Mouse (Mus musculus) forelimb bud, embryonic 11.5 days (tissue): ENCODE results near the gene Il4i1.

Experiments
- DNase-seq: peaks from one replicate; pipeline ENCODE4 v3.0.0-alpha.2; 2012; ENCODE audit warnings: low read depth, low spot score

Il4i1 gene

DNA sequence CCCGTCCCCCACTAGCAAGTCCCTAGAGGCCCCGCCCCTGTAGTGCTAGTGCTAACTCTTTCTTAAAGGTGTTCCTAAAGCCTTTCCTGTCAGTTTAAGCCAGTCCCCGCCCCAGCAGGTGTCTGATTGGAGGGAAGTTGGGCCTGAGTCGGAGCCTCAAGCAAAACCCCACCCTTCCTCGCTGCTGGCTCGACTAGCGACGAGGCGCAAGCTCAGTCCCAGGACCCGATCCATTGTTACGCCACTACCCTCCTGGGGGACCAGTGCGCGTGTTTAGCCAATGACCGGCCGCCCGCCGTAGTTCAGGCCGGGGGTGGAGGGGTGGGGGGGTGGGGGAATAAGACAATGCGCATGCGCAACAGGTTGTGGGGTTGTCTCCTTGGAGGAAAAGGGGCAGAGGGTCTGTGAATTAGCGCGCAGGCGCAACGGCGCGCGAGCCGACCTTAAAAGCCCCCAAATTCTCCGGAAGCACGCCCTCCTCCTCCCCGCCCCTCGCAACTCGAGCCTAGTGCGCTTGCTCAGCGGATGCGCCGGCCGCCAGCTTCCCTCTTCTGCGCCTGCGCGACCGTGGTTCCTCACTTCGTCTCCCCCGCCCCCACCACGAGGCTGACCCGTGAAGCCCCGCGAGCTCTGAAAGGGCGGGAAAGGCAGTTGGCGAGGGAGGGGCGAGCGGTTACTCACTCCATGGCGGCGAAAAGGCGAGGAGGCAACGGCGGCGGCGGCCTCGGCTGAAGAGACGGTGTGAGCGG lies at the start of gene Il4i1, which contains the start of gene Nup62:
Gene Il4i1 (plus strand): TSS at position 667 of the 749 bp plus-strand sequence.
Gene Nup62 (plus strand): TSS at position 368 of the 749 bp plus-strand sequence.
- DNase-seq: peak; percentile 100

DNA sequence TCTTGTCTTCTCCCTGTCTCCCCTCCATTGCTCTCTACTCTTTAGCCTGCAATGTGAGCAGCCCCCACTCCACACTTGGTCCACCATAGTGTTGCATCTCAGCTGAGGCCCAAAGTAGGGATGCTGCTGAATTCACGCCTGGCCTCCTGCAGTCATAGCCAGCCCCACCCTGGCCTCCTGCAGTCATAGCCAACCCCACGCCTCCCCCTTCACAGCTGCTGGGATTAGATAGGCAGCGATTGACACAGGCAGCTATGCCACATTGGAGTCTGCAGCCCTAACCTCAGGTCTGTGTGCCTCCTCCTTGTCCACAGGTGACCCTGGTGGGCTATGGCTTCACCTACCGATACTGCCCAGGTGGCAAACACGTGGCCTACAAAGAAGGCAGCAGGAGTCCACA lies 48.1 kb upstream of the Il4i1 start:
- DNase-seq: no peak

DNA sequence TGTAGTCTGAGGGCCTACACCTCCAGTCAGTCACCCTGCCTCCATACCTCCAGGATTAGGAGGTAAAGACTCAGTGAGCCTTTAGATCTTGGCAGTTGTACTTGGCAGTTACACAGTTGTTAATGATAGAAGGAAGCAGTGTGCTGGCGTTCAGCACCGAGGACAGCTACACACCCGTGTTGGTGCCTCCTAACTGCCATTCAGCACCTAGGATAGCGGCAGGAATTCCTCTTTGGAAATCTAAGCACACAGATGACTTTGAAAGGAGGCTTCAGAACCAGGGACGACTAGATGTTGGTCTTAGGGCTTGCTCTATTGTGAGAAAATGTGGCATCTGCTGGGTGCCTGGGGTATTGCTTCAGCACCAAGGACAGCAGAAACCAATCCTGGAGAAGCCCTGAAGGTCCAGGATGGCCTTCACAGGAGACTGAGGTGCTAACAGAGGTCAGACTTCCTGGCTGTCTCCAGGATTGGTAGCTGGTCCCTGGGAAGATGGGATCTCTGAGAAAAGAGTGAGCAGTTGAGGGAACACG lies 46.1 kb upstream of the Il4i1 start:
- DNase-seq: peak; percentile 92

DNA sequence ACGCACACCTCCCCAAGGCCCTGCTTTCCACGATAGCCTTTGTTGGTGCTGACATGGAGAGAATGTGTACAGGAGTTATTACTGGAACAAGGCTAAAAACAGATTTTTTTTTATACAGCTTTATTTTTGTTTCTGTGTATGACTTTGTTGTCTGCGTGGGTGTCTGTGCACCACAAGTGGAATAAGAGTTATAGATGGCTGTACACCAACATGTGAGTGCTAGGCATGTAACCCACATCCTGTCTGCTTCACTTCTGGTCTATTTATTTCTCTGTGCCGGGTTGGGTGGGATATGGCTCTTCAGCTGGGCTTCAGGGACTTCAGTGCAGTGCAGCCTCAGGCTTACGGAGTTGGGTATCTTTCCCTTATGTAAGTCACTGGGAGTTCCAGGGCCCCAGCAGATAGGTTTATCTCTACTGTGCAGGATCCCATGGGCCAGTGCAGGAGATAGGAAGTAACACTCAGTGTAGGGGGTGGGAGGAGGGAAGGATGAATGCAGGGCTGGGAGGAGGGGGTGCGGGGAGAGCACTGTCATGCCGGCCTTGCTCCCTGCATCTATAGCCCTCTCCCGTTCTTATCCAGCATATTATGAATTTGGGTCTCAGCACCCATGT lies 43.5 kb upstream of the Il4i1 start:
- DNase-seq: no peak

DNA sequence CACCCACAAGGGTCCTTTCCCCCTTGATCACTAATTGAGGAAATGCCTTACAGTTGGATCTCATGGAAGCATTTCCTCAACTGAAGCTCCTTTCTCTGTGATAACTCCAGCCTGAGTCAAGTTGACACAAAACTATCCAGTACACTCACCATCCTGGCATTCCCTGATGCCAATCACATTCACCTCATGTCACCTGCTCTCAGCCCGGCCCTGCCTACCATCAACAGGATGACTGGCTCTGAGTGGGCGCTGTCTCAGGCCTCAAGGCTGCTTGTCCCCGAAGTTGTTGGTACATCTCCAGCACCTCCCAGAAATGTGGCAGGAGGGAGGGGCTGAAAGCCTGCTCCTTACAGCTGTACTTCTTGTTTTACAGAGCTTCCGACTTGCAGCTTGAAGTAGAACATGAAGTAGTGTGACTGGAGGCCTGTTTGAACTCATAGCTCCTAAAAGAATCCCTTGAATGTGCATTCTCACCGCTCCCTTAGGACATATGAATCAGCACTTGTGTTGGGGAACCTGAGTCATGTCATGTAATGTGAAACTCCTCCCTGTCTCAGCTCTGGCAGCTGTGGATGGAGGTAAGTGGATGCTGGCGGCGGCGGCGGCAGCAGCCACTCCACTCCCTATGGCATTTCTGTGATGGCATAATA lies 39.2 kb upstream of the Il4i1 start:
- no peak for DNase-seq

DNA sequence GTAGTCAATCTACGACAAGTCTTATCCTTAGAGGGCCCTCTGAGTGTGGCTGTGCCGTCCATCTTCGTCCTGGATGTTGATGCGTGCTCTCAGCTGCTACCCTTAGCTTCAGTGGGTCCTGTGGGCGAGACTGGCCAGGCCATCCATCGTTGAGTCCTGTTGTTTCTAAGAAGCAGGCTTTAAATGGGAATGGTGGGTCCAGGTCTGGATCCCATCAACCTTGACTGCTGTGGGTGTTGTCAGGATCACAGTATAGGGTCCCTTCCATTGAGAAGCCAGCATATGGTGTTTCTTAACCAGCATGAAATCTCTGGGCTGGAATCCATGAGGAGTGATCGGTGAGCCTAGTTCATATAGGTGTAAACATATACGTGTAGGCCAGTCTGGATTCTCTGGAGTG lies 36.1 kb upstream of the Il4i1 start:
- DNase-seq: no peak

DNA sequence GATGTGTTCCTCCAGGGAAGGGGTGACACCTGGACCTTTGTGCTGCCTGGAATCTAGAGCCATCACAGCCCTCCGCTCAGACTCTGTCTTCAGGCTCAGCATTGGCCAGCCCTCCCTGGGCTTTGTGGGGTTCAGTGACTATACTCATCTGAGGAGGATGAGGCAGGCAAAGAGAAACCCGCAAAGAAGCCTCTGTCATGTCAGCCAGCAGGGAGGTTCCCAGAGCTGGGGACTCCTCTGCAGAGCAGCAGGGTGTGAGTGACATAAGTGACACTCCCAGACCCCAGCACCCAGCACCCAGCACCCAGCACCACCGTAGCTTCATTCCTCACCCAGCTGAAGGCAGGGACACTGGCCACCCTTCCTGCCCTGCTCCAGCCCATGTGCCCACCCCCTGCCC lies 26.7 kb upstream of the Il4i1 start:
- no peak for DNase-seq

DNA sequence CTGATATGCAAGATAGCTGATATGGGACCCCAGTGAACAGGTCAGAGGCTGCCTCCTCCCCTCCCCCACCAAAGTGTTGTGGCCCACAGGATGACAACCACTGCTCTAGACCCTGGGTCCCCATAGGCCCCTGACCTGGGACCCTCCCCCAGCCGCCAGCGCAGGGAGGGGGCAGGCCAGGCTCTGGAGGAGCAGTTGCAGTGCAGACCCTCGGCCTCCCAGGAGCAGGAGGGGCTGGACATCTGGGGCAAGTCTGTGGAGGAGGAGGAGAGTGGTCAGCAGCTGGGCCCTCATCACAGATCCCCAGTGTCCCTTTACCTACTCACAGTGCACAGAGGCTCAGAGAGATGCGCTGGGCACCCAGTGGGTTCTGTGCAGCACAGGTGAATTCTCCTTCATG lies 26.1 kb upstream of the Il4i1 start:
- DNase-seq: no peak

DNA sequence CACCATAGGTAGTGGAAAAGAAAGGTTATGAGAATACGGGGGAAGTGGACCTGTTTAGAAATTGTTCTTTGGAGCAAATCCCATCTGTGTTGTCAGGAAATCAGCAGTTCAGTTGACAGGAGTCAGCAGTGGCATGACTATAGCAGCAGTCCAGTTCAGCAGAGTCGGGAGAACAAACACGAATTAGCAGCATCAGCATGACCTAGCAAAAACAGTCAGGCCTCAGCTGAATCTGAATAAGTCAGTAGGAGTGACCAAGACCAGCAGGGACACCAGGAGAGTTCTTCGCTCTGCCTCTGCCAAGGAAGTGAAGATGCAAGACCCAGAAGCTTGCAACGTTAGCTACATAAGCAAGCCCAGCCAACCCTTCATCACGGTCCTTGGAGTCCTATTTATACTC lies 23.4 kb upstream of the Il4i1 start:
- no peak for DNase-seq

DNA sequence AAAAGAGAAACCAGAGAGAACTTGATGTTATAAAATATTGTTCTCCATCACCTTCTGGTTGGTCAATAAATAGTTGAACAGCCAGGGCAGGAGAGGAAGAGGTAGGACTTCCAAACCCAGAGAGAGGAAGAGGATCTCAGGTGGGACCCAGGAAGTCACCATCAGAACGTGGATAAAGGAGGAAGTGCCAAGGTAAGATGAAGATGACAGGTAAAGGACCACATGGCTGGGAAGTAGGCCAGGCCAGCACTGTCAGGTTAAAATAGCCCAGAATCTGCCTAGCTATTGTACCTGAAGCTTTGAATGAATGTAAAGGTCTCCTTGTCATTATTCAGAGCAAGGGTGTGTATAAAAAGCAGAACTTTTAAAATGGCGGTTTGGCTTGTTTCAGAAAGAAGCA lies 7.3 kb upstream of the Il4i1 start:
- DNase-seq: no peak

DNA sequence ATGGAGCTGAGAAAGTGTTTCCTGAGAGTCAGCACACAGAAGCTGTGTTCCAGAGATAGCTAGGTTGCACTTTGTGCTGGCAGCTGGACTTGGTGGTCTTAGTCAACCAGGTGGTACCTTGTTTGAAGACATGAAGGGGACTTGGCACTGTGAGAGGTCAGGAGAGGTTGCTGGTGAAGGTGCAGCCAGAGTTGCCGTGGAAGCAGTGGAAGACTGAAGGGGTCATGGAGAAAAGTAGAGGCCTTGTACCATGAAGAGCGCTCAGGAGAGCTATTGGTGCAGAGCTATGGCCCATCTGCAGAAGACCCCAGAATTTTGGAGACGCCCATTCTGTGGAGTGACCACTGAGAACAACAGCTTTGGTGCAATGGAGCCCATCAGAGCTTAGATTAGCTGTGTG lies 6.7 kb upstream of the Il4i1 start:
- no peak for DNase-seq

DNA sequence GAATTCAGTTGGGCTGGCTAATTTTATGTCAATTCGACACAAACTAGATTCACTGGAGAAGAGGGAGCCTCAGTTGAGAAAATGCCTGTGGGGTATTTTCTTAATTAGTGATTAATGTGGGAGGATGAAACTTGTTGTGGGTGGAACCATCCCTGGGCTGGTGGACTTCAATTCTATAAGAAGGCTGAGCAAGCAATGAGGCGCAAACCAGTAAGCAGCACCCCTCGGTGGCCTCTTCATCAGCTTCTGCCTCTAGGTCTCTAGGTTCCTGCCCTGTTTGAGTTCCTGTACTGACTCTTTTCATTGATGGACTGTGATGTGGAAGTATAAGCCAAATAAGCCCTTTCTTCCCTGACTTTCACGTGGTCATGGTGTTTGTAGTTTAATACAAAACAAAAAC lies 5.8 kb upstream of the Il4i1 start:
- DNase-seq: no peak

DNA sequence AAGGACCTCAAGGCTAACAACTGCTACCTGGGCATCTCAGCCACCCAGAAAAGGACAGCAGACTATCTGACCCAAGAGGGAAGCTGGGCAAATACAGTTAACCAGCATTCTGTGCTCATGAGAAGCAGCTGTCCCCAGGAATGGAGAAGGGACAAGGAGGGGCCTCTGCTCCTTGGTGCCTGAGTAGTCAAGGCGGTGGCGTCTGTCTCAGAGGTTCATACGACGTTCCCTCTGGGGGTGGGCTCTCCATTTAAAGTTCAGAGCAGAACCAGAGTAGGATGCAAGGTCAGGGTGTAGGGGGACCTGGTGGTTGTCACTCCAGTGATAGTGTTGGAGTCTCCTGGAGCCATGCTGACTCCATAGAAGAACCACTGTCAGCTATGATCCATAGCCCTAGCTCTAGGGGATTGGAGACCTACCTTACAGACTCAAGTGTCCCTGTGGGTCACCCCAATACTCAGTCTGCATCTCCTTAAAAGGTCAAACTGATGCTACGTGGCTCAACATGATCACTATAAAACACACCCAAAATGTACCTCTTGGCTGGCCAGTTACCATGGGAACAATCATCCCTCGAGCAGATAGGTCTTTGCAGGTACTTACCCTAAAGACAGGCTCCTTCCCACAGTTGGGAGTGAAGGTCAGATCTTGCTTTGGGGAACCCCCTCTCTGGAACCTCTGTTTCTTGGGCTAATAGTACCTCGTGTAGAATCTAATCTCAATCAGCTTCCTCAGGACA lies 5.2 kb upstream of the Il4i1 start:
- no peak for DNase-seq

DNA sequence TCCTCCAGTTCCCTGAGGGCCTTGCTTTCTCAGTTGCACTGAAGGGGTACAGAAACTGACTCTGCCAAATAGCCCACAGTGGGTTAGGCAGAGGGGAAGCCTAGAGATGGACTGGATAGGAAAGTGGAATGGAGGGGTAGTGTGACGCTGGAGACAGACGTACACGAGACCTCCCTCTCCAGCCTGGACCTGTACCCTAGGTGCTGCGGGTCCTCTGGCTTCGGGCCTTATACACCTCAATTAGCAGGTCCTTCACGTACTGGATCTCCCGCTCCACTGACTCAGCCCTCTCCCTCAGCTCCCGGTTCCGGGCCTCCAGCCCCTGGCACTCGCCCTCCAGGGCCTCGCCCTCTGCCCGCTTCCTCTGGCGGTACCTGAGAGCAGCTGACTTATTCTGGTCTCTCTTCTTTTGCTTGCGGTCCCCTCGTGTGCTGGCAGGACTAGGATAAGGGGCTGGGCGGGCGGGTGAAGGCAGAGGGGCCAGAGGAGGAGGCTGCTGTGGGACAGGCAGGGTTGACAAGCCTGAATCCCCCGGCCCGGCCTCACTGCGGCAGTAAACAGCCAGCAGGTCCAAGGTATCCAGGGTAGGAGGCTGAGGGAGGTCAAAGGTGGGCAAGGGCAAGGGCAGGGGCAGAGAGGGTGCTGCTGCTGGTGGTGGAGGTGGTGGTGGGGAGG lies 3.4 kb upstream of the Il4i1 start:
- DNase-seq: no peak

DNA sequence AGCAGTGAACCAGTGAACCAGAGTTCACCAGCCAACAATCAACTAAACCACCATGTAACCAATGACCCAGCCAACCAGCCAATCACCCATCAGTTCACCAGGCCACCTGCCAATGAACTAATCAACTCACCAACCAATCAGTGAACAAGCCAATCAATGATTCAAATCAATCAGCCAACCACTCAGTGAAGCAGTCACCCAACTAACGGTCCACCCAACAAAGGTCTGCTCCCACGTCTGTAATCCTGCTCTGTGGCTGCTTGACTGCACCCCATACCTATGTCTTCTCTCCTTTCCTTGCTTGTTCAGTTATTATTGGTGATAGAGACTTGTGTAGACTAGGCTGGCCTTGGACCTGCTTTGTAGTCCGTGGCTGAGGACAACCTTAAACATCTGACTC lies 2.2 kb upstream of the Il4i1 start:
- no peak for DNase-seq

DNA sequence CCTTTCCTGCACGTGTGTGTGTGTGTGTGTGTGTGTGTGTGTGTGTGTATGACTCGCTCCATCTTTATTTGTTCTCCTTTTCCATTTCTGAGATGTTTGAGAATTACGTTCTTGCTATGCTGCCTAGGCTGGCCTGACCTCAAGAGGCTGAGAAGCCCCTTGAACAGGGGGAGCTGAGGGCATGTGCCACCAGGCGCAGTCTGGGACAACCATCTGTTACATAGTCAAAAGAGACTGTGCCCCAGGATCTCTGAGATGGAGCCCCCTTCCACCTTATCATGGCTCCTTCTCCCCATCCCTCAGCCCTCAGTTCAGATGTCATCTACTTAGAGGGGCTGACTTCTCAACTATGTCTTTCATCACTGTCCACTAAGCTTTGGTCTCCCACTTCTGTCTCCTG lies 1.8 kb upstream of the Il4i1 start:
- no peak for DNase-seq

DNA sequence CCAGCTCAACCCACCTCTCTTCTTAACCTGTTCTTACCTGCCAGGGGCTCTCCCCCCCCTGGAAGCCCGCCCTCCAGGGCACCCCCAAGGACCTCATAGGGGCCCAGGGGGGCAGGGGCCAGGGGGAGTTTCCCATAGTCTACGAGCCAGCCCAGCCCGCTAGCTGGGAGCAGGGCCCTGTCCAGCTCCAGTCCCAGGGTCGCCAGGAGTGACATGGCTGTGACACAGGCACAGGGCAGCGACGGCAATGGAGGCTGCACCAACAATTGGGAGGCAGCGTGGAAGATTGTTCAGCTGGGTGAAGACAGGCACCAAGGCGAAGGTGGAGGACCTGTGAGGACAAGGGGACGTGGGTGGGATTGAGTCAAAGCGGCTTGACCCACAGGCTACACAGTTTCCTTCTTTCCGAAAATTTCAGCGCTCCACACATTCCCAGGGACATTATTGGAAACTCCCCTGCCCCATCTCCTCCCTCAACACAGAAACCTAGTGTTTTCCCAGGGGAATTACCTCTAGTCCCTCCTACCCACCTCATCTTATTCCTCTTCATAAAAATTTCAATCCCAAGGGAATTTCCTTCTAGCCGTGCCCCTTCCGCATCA lies 1.1 kb upstream of the Il4i1 start:
- no peak for DNase-seq

DNA sequence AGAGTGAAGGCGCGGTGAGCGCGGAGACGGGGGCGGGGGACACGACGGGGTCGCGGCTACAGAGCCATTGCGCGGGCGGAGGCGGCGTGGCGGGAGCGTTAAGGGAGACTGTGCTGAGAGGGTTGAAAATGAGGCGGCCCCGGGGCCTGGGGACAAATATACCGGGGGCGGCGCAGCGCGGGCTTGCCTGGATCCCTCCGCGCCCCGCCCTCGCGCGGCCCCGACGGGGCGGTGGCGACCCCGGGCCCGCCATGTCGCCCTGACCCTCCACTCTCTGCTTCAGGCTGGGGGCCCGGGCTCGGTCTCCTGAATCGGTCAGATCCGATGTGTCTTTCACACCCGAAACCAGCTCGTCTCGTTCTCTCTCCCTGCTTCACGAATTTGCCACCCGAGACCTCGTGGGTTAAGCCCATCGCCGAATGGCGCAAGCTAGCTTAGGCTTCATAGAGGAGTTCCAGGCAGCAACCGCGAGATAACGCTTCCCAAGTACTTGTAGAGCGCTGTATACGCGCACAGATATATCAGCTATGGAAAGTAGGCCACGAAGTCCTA lies 359 bp downstream of the Il4i1 start, which contains the start of gene Atf5:
Gene Atf5 (minus strand): TSS at position 189 of the 552 bp plus-strand sequence.
- peak; percentile 46 for DNase-seq

DNA sequence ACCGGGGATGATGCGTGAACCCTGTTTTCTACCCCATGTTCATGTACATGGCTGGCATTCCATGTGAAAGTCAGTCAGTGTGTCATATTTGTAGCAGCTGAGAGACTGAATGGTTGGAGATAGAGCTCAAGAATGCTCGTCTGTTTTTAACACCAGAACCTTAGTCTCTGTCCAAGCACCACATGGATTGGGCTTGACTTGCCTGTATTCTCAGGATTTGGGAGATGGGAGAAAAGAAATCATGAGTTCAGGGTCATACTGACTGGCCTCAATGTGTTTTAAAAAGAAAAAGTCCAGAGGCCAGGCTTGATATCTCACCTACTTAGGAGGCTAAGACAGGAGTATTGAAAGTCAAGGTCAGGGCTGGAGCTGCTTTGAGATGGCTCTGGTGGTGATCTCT lies 1.3 kb downstream of the Il4i1 start:
- DNase-seq: no peak

DNA sequence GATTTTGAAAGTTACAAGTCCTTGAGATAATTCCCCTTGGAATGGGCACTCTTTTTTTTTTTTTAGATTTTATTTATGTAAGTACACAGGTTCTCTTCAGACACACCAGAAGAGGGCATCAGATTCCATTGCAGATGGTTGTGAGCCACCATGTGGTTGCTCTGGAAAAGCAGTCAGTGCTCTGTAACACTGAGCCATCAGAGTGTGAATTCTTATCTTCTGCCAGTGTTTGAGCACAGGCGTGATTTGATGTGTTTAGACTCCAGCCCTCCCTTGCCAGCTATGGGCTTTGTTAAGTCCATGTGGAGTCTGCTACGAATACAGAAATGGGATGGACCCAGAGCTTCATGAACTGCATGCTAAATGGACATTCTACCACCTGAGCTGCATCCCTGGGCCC lies 2.0 kb downstream of the Il4i1 start:
- no peak for DNase-seq
